Mouse (Mus musculus) heart, adult 2 months (tissue): ENCODE results near the gene Scd2. TPM values are rescaled to one million over a fixed set of nuclear protein-coding genes. Genes with fewer than 3 reads are reported as not detected.
"Not testable (repeated sequence)": the region's sequence is repeated elsewhere in the genome, so short reads cannot be mapped to it uniquely, and the experiment has no call there.

Experiments used
- DNase-seq, 2 experiments: peaks; one replicate each; pipeline ENCODE4 v3.0.0; 2021
- H3K27ac ChIP-seq: fragments of 200-600 bp; 2 replicates; pipeline ENCODE4 v1.8.1; 2022
- H3K27me3 ChIP-seq: fragments of 200-500 bp; 2 replicates; pipeline ENCODE4 v1.6.1; 2012; ENCODE audit warnings: mild to moderate bottlenecking, low read length, inconsistent platforms, mixed read lengths; ENCODE audit not compliant: control insufficient read depth, insufficient read depth
- H3K36me3 ChIP-seq: fragments of 200-500 bp; 2 replicates; pipeline ENCODE4 v1.6.1; 2012; ENCODE audit warnings: low read length, inconsistent platforms; ENCODE audit not compliant: control insufficient read depth, insufficient read depth
- H3K4me1 ChIP-seq: fragments of 200-500 bp; 2 replicates; pipeline ENCODE4 v1.6.1; 2011; ENCODE audit warnings: low read length; ENCODE audit not compliant: control insufficient read depth, insufficient read depth
- H3K4me3 ChIP-seq: fragments of 200-600 bp; 2 replicates; pipeline ENCODE4 v1.8.1; 2022
- H3K79me2 ChIP-seq: fragments of 200-500 bp; replicated peaks from 2 replicates; pipeline ENCODE4 v1.6.1; 2012; ENCODE audit warnings: mild to moderate bottlenecking, inconsistent platforms, low read length, moderate library complexity, mixed read lengths; ENCODE audit not compliant: control insufficient read depth, insufficient read depth
- H3K9ac ChIP-seq: fragments of 200-500 bp; 2 replicates; pipeline ENCODE4 v1.6.1; 2012; ENCODE audit warnings: low read depth, mild to moderate bottlenecking, control low read depth, inconsistent platforms, low read length, mixed read lengths
- CTCF ChIP-seq: fragments of 200-600 bp; IDR thresholded peaks from 2 replicates; pipeline ENCODE4 v1.8.1; 2022; ENCODE audit warnings: antibody characterized with exemption, mild to moderate bottlenecking, moderate library complexity
- EP300 ChIP-seq: fragments of 200-500 bp; IDR thresholded peaks from 2 replicates; pipeline ENCODE4 v1.6.1; 2011; ENCODE audit warnings: low read depth, low read length, control low read depth; ENCODE audit not compliant: insufficient read depth
- POLR2A ChIP-seq: fragments of 200-500 bp; IDR thresholded peaks from 2 replicates; pipeline ENCODE4 v1.6.1; 2011; ENCODE audit warnings: mild to moderate bottlenecking, low read depth, low read length, control low read depth; ENCODE audit not compliant: insufficient read depth
- WGBS: fragments of 180-500 bp; shearing (Covaris S2); methylation state at CpG from one replicate; pipeline ENCODE4 v1.1.7; 2018; 5-methylcytosine and 5-hydroxymethylcytosine counted together
- intact Hi-C: fragments of 180-260 bp; cut with DNase I; formaldehyde crosslinking; loops from one replicate; pipeline ENCODE4 v1.15.1; 2025
- polyA plus RNA-seq: library from polyadenylated mRNA; depleted of rRNA; stranded (reverse); fragments of >200 nt; gene quantifications from 2 replicates; pipeline ENCODE4 v1.2.3, GENCODE M21; 2012
- total RNA-seq, 2 experiments: library from RNA; stranded (reverse); gene quantifications; 2 replicates each; pipeline ENCODE4 v1.2.3; 2021

Scd2 gene
- total and polyA plus RNA-seq, 3 experiments = 9.2 to 21.2 (median 12.2) TPM

- Histone ChIP-seq H3K27me3 (no peaks in the 10 kb centered on the region), H3K79me2 (no peaks in the 10 kb centered on the region), H3K4me3 (no peak overlapping the region), H3K36me3 (no peaks in the 10 kb centered on the region), H3K9ac (no peak overlapping the region), H3K27ac (no peak overlapping the region; the same call in 1 of the 2 replicates), H3K4me1 (peaks cover 6% of the 10 kb centered on the region)
- WGBS = 84% methylated on average over 11 of the region's 11 CpGs
- intact Hi-C loops = loop anchor here (1.0 to 10.0 kb wide), 2 partner anchors 17 to 296 kb away; partner anchors contain the start of gene Sec31b
- no peak for DNase-seq
- TF ChIP-seq CTCF (no peak), POLR2A (no peak), EP300 (no peak)
Observed at GRCm38 (mm10) chr19:44248854-44249351, 44.6 kb upstream of the Scd2 start.

GRCm38 (mm10) chr19:44251138-44251537 is 42.3 kb upstream of the Scd2 start:
- not testable (repeated sequence) for H3K36me3 ChIP-seq, H3K27me3 ChIP-seq, H3K79me2 ChIP-seq, H3K4me1 ChIP-seq, H3K9ac ChIP-seq, DNase-seq, H3K4me3 ChIP-seq, H3K27ac ChIP-seq
- TF ChIP-seq CTCF = peak; percentile 38
- WGBS = 92% methylated on average over 6 of the region's 6 CpGs
- intact Hi-C loops = loop anchor here (5.0 kb wide), 1 partner anchor 166 kb away; no protein-coding TSS in a partner anchor

- no peaks in the 10 kb centered on the region for H3K36me3 ChIP-seq
- TF ChIP-seq EP300 (no peak), CTCF (no peak), POLR2A (no peak)
- no peaks in the 10 kb centered on the region for H3K27me3 ChIP-seq
- no peak overlapping the region for H3K9ac ChIP-seq
- intact Hi-C loops = loop anchor here (5.0 kb wide), 1 partner anchor 165 kb away; no protein-coding TSS in a partner anchor
- no peak overlapping the region for H3K27ac ChIP-seq
- WGBS = 70% methylated on average over 12 of the region's 12 CpGs
- H3K4me3 ChIP-seq = no peak overlapping the region
- H3K4me1 ChIP-seq = peaks cover 6% of the 10 kb centered on the region
- H3K79me2 ChIP-seq = no peaks in the 10 kb centered on the region
- DNase-seq = no peak
Observed at GRCm38 (mm10) chr19:44251936-44252558, 41.4 kb upstream of the Scd2 start.

- H3K4me3 ChIP-seq, H3K36me3 ChIP-seq, H3K27me3 ChIP-seq, DNase-seq, H3K79me2 ChIP-seq, H3K27ac ChIP-seq, H3K4me1 ChIP-seq, H3K9ac ChIP-seq: not testable (repeated sequence)
- intact Hi-C loops = loop anchor here (5.0 kb wide), 1 partner anchor 163 kb away; no protein-coding TSS in a partner anchor
- WGBS = 85% methylated on average over 4 of the region's 4 CpGs
Observed at GRCm38 (mm10) chr19:44254106-44254505, 39.4 kb upstream of the Scd2 start.

GRCm38 (mm10) chr19:44257377-44257966 is 36.0 kb upstream of the Scd2 start:
- Histone ChIP-seq H3K79me2 (no peaks in the 10 kb centered on the region), H3K27ac (no peak overlapping the region), H3K4me1 (no peaks in the 10 kb centered on the region), H3K36me3 (no peaks in the 10 kb centered on the region), H3K4me3 (no peak overlapping the region), H3K27me3 (no peaks in the 10 kb centered on the region), H3K9ac (no peak overlapping the region)
- 89% methylated on average over 13 of the region's 13 CpGs for WGBS
- TF ChIP-seq POLR2A (no peak), CTCF (no peak), EP300 (no peak)
- intact Hi-C loops = no loop called here
- DNase-seq = no peak

GRCm38 (mm10) chr19:44259484-44259883 is 34.0 kb upstream of the Scd2 start:
- H3K9ac ChIP-seq = no peak overlapping the region
- WGBS = 54% methylated on average over 4 of the region's 4 CpGs
- no peak for DNase-seq
- no peak overlapping the region for H3K4me3 ChIP-seq
- H3K79me2 ChIP-seq = no peaks in the 10 kb centered on the region
- H3K27me3 ChIP-seq = no peaks in the 10 kb centered on the region
- TF ChIP-seq CTCF = no peak
- TF ChIP-seq EP300 = no peak
- TF ChIP-seq POLR2A = no peak
- no peaks in the 10 kb centered on the region for H3K4me1 ChIP-seq
- no peak overlapping the region for H3K27ac ChIP-seq
- intact Hi-C loops = no loop called here
- no peaks in the 10 kb centered on the region for H3K36me3 ChIP-seq
